ENCODE assay signal across 8 mouse cellular contexts in genomic region chrX:48518808-48519548, GRCm38 (mm10). TPM values are rescaled to one million over a fixed set of nuclear protein-coding genes. Genes with fewer than 3 reads are reported as not detected.
A peak's percentile ranks its signal among the peaks of the same experiment; 100 is the strongest.
DNase-seq lines count a peak whose midpoint lies in the region; ATAC-seq and TF ChIP-seq lines count a peak whose summit lies in the region.

Rab33a (plus strand) TSS chrX:48519285.

- no peaks in the 10 kb centered on the region for H3K36me3 ChIP-seq in heart, embryonic 14.5 days (ENCODE audit: control insufficient read depth, insufficient read depth, low read length)
- no peaks in the 10 kb centered on the region for H3K36me3 ChIP-seq in forebrain, embryonic 12.5 days (replicated peaks)
- H3K36me3 ChIP-seq in intestine, embryonic 15.5 days: no peaks in the 10 kb centered on the region
- H3K36me3 ChIP-seq in liver, embryonic 15.5 days (replicated peaks): no peaks in the 10 kb centered on the region

- peak within 1 kb of the TSS; percentile 60 for H3K9ac ChIP-seq in heart, embryonic 14.5 days (ENCODE audit: low read length)
- peak within 1 kb of the TSS; percentile 69 for H3K9ac ChIP-seq in forebrain, embryonic 12.5 days
- H3K9ac ChIP-seq in intestine, embryonic 15.5 days: peak within 1 kb of the TSS; percentile 40
- no peak within 1 kb of the TSS; the same call in 1 of the 2 replicates for H3K9ac ChIP-seq in liver, embryonic 15.5 days

- H3K4me3 ChIP-seq in heart, embryonic 14.5 days (ENCODE audit: control insufficient read depth in 1 of 2, insufficient read depth in 1 of 2, low read depth in 1 of 2, low read length in 2 of 2): peak within 1 kb of the TSS; percentile 42 to 59
- H3K4me3 ChIP-seq in bone marrow, adult 2 months (replicated peaks; ENCODE audit: control insufficient read depth, low read depth, low read length): peak within 1 kb of the TSS; percentile 39
- peak within 1 kb of the TSS; percentile 48 for H3K4me3 ChIP-seq in forebrain, embryonic 12.5 days (replicated peaks)
- peak within 1 kb of the TSS; percentile 43 for H3K4me3 ChIP-seq in intestine, embryonic 15.5 days (replicated peaks)
- H3K4me3 ChIP-seq in liver, embryonic 15.5 days (replicated peaks): peak within 1 kb of the TSS; percentile 34

- ATAC-seq in heart, embryonic 14.5 days (ENCODE audit: insufficient number of reproducible peaks, insufficient read depth, low FRiP score, low read depth): 0 out of 2 replicates have a peak, but pooled peaks have one; percentile 50
- ATAC-seq in forebrain, embryonic 12.5 days (ENCODE audit: low FRiP score): peak; percentile 74
- peak; percentile 76 for ATAC-seq in intestine, embryonic 15.5 days
- no peak for ATAC-seq in liver, embryonic 15.5 days (ENCODE audit: insufficient read depth)

- no peak for TF ChIP-seq CTCF in bone marrow, adult 2 months (IDR thresholded peaks at IDR 0.05; ENCODE audit: control insufficient read depth, insufficient read depth, low read length)

- TF ChIP-seq POLR2A in bone marrow, adult 2 months (IDR thresholded peaks at IDR 0.05; ENCODE audit: borderline replicate concordance, control insufficient read depth, low read depth, low read length): no peak

- H3K27me3 ChIP-seq in heart, embryonic 14.5 days (ENCODE audit: control insufficient read depth, insufficient read depth, low read length): no peaks in the 10 kb centered on the region
- no peaks in the 10 kb centered on the region for H3K27me3 ChIP-seq in forebrain, embryonic 12.5 days
- no peaks in the 10 kb centered on the region for H3K27me3 ChIP-seq in intestine, embryonic 15.5 days (replicated peaks)
- peaks cover 25% of the 10 kb centered on the region for H3K27me3 ChIP-seq in liver, embryonic 15.5 days

- peaks cover 0 to 3% of the 10 kb centered on the region in 2 experiments; a peak in 2 of 4 replicates for H3K4me1 ChIP-seq in heart, embryonic 14.5 days (ENCODE audit: control insufficient read depth in 2 of 2, insufficient read depth in 2 of 2, low read length in 2 of 2)
- no peaks in the 10 kb centered on the region; the same call in 1 of the 2 replicates for H3K4me1 ChIP-seq in bone marrow, adult 2 months (ENCODE audit: control insufficient read depth, insufficient read depth, low read length)
- no peaks in the 10 kb centered on the region; the same call in 1 of the 2 replicates for H3K4me1 ChIP-seq in forebrain, embryonic 12.5 days
- no peaks in the 10 kb centered on the region for H3K4me1 ChIP-seq in intestine, embryonic 15.5 days (replicated peaks)
- H3K4me1 ChIP-seq in liver, embryonic 15.5 days (replicated peaks): peaks cover 4% of the 10 kb centered on the region; the same call in 1 of the 2 replicates

- DNase-seq in heart, adult 9 months (ENCODE audit: low spot score in 2 of 2): no peak
- peak; percentile 51 for DNase-seq in right cerebral cortex, postnatal 14 days
- no peak for DNase-seq in c-Kit-positive CD71-positive TER-119-positive erythroid progenitor cells, embryonic 14.5 days (ENCODE audit: low spot score)

- peak within 1 kb of the TSS; percentile 78 for H3K4me2 ChIP-seq in heart, embryonic 14.5 days (ENCODE audit: low read length)
- H3K4me2 ChIP-seq in forebrain, embryonic 12.5 days: peak within 1 kb of the TSS; percentile 70
- H3K4me2 ChIP-seq in intestine, embryonic 15.5 days (replicated peaks): peak within 1 kb of the TSS; percentile 82
- peak within 1 kb of the TSS; percentile 62 for H3K4me2 ChIP-seq in liver, embryonic 15.5 days

- 31% methylated on average over 33 of the region's 33 CpGs for WGBS in heart, embryonic 14.5 days
- 20% methylated on average over 33 of the region's 33 CpGs for WGBS in bone marrow, adult 2 months
- WGBS in forebrain, embryonic 12.5 days: 17% methylated on average over 32 of the region's 33 CpGs
- 20% methylated on average over 33 of the region's 33 CpGs for whole genome bisulfite sequencing in intestine, embryonic 15.5 days
- WGBS in liver, embryonic 15.5 days (ENCODE audit: insufficient replicate concordance): 11% methylated on average over 33 of the region's 33 CpGs

- H3K9me3 ChIP-seq in heart, embryonic 14.5 days (ENCODE audit: control insufficient read depth, low read length): no peaks in the 10 kb centered on the region
- H3K9me3 ChIP-seq in forebrain, embryonic 12.5 days: peaks cover 6% of the 10 kb centered on the region; the same call in 1 of the 2 replicates
- H3K9me3 ChIP-seq in intestine, embryonic 15.5 days: no peaks in the 10 kb centered on the region
- H3K9me3 ChIP-seq in liver, embryonic 15.5 days (replicated peaks): no peaks in the 10 kb centered on the region

- peak within 1 kb of the TSS in 1 of 2 experiments; percentile 4; a peak in 1 of 4 replicates for H3K27ac ChIP-seq in heart, embryonic 14.5 days (replicated peaks in 1 of 2; ENCODE audit: control insufficient read depth in 1 of 2, insufficient read depth in 1 of 2, low read depth in 2 of 2, low read length in 2 of 2)
- no peak within 1 kb of the TSS; the same call in 1 of the 2 replicates for H3K27ac ChIP-seq in bone marrow, adult 2 months (ENCODE audit: control insufficient read depth, insufficient read depth, low read depth, low read length, poor library complexity)
- peak within 1 kb of the TSS; percentile 89 for H3K27ac ChIP-seq in forebrain, embryonic 12.5 days
- no peak within 1 kb of the TSS for H3K27ac ChIP-seq in intestine, embryonic 15.5 days
- H3K27ac ChIP-seq in liver, embryonic 15.5 days (replicated peaks): no peak within 1 kb of the TSS

RNA-seq across cellular contexts. Expression of gene Rab33a, which starts in this region (rescaled TPM):
- polyA plus RNA-seq in heart, embryonic 14.5 days (2014; fragmentation: Nextera tagmentation; extraction: Ambion mirVana): 6.1 and 6.7 TPM in 2 replicates
- polyA plus RNA-seq in bone marrow, adult 2 months (2011; ENCODE audit: insufficient read depth, insufficient read length, low replicate concordance, missing spikeins): 1.3 TPM in 1 of 2 replicates, not detected in the other
- 39.5 and 40.6 TPM in 2 replicates for polyA plus RNA-seq in forebrain, embryonic 12.5 days (2016; fragmentation: Nextera tagmentation; extraction: Ambion mirVana)
- polyA plus RNA-seq in intestine, embryonic 15.5 days (2015; fragmentation: Nextera tagmentation; extraction: Ambion mirVana): 5.5 and 7.4 TPM in 2 replicates
- 0.39 and 0.48 TPM in 2 replicates for polyA plus RNA-seq in liver, embryonic 15.5 days (2015; fragmentation: Nextera tagmentation; extraction: Ambion mirVana)
